Mouse (Mus musculus) testis, postnatal 14 days (tissue): ENCODE measurements around the gene Mcm9.
"Not testable (repeated sequence)": the region's sequence is repeated elsewhere in the genome, so short reads cannot be mapped to it uniquely, and the experiment has no call there.

ENCODE experiments used
- DNase-seq: peaks from one replicate; pipeline ENCODE4 v3.0.0; 2021; ENCODE audit warnings: low spot score

Gene Mcm9

DNA sequence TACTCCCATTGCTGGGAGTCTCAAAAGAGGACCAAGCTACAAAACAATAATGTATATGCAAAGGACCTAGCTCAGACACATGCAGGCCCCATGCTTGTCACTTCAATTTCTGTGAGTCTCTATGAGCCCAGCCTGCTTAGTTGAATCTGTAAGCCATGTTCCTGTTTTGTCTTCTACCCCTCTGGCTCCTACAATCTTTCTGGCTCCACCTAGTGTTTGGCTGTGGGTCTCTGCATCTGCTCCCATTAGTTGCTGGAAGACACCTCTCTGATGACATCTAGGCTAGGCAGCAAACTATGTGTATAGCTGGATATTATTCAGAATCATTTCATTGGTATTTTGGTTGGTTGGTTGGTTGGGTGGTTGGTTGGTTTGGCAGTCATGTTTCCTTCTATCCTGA is 130.7 kb downstream of the Mcm9 start:
- no peak for DNase-seq

DNA sequence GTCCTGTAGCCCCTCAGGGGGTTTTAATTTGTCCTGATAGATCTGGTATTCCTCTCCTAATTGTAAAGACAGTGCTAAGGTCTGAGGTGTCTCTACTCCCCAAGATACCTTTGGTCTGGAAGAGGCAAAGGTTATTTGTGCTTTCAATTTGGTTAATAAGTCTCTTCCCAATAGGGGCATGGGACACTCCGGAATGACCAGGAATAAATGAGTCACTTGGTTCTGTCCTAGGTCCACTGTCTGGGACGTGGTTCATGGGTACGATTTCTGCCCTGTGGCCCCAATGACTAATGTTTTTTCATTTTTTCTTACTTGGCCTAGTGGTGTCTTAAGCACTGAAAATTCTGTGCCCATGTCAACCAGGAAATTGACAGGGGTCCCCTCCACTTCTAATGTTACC is 134.9 kb downstream of the Mcm9 start:
- DNase-seq = not testable (repeated sequence)

DNA sequence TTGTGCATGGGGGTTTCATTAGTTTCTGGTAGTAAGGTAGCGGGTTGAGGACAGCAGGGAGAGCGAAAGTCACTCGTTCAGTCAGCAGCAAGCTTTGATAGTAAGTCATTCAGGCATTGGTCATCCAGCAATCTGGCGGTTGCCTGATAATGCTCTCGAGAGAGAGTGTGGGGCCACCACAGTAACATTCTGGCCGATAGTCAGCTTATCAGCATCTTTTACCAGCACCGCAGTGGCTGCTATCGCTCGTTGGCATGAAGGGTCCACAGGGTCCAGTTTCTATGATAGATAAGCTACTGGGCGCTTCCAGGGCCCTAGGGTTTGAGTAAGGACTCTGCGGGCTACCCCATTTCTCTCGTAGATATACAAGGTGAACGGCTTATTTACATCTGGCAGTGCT is 136.3 kb downstream of the Mcm9 start:
- DNase-seq = no peak
